Mouse (Mus musculus) embryo, embryonic 10 days (tissue): ENCODE measurements at regions not wholly inside any gene's neighbourhood (a gene's known extent, or its start where the extent isn't known, plus 50 kb on each side); places are given as distances from the start of the nearest gene placed in this dataset.
A peak's percentile ranks its signal among the peaks of the same experiment; 100 is the strongest.

ENCODE experiments used
- DNase-seq: peaks from one replicate; pipeline ENCODE4 v3.0.0-alpha.2; 2015; ENCODE audit warnings: low spot score

- DNase-seq = no peak
These were observed 243.8 kb upstream of the Tprg start for GRCm38 (mm10) chr16:25042669-25043440.

DNA sequence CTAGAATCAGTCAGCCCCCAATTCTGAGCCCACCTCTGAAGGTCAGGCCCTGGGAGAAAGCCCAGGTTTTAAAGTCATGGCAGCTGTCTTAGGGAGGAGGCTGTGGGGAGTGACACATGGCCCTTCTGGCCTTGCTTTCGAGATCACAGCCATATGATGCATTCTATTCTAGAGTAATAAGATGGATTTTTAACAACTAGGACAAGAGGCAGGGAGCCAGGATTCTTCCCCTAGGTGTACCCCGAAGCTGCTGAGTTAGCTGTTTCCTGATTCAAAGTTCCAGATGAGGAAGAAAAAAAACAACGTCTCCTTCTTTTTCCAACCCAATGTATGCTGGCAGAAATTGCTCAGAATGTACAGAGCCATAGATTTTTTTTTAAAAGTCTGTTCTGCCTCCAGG lies 242.0 kb upstream of the Tprg start:
- DNase-seq = no peak

- DNase-seq = no peak
These were observed 238.9 kb upstream of the Tprg start for GRCm38 (mm10) chr16:25047726-25048125.

DNA sequence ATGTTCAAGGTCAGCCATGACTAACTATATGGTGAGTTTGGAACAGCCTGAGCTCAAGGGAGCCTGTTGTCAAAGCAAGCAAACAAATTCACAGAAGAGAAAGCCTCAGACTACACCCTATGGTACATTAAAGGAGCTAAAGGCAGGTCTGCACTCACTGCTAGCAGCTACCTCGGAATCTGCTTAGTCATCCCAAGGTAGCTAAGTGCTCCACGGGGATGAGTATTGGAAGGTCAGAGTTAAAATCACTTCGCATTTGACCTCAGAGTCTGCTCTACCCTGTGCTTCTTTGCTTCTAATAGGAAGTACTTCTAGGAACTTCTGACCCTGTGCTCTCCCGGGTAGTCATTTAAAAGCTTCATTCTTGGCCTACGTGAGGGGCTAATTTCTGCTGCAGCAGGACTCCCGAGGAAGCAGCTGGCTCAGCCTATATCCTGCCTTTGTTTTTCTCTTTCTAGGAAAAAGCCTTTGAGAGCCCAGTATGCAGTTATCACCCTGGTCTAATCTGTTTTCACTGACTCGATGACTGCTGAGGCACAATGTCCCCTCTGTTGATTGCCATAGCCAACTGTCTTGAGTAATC lies 236.6 kb upstream of the Tprg start:
- no peak for DNase-seq

DNA sequence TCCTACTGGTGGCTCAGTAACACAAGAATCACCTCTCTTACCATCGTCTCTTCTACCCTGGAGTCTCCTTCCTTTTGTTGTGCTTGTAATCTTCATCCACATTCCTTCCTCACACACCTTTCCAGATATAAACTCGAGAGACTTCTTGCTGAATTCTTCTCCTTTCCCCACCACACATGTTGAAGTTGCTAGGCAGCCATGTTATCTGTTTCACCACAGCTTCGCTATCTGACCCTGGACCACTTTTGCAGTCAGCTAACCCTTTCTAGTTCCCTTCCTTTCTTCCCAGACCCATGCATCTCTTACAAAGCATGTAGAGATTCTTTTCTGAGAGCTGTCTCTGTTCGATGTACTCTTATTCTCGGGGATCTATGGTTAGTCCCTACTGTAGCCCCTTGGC lies 235.6 kb upstream of the Tprg start:
- DNase-seq = no peak

GRCm38 (mm10) chr16:25052428-25052827 lies 234.2 kb upstream of the Tprg start:
- DNase-seq = no peak

GRCm38 (mm10) chr16:25052917-25053343 lies 233.7 kb upstream of the Tprg start:
- no peak for DNase-seq

DNA sequence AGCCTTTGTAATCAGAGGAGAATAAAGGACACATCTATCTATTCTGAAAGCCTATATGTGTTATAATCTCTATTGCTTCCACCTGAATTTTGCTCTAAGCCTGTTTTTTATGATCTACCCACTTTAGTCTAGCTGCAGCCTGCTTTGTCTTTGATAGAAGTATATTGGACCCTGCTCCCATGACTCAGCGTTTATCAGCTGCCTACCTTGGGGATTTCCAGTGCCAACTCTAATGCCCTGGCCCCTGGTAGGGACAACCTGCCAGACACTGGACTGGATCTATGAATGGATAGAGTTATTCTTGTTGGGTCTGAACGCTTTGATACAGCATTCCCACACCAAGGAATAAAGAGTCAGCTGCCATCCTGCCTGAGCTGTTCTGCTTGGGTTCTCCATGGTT lies 232.3 kb upstream of the Tprg start:
- no peak for DNase-seq

DNA sequence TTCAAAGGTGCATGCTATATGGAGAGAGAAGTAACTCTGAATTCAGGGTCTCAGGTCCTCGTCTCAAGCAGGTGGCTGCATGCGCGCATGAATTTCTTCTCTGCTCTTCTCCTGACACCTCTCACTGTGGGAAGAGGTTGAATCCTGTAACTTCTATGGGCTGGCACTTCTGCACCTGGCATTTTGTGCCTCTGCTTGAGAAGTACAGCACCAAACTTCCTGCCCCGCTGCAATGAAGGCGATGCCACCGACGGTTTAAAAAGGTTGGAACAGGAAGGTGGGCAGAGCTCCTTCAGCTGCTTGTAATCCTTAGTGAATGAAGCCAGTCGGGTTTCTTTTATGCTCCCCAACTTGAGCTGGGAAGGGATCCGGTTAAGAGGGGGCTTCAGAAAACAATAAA lies 231.2 kb upstream of the Tprg start:
- no peak for DNase-seq

- no peak for DNase-seq
These were observed 228.4 kb upstream of the Tprg start for GRCm38 (mm10) chr16:25058051-25058747.

- peak; percentile 86 for DNase-seq
These were observed 227.7 kb upstream of the Tprg start for GRCm38 (mm10) chr16:25058812-25059501.

- DNase-seq = peak; percentile 54
These were observed 227.1 kb upstream of the Tprg start for GRCm38 (mm10) chr16:25059504-25059992.

GRCm38 (mm10) chr16:25060266-25060665 lies 226.4 kb upstream of the Tprg start:
- DNase-seq = no peak

- no peak for DNase-seq
These were observed 225.0 kb upstream of the Tprg start for GRCm38 (mm10) chr16:25061631-25062030.

GRCm38 (mm10) chr16:25063981-25064380 lies 222.6 kb upstream of the Tprg start:
- DNase-seq = no peak

- DNase-seq = peak; percentile 90
These were observed 222.1 kb upstream of the Tprg start for GRCm38 (mm10) chr16:25064538-25064937.

GRCm38 (mm10) chr16:25066822-25067221 lies 219.8 kb upstream of the Tprg start:
- DNase-seq = peak; percentile 31

DNA sequence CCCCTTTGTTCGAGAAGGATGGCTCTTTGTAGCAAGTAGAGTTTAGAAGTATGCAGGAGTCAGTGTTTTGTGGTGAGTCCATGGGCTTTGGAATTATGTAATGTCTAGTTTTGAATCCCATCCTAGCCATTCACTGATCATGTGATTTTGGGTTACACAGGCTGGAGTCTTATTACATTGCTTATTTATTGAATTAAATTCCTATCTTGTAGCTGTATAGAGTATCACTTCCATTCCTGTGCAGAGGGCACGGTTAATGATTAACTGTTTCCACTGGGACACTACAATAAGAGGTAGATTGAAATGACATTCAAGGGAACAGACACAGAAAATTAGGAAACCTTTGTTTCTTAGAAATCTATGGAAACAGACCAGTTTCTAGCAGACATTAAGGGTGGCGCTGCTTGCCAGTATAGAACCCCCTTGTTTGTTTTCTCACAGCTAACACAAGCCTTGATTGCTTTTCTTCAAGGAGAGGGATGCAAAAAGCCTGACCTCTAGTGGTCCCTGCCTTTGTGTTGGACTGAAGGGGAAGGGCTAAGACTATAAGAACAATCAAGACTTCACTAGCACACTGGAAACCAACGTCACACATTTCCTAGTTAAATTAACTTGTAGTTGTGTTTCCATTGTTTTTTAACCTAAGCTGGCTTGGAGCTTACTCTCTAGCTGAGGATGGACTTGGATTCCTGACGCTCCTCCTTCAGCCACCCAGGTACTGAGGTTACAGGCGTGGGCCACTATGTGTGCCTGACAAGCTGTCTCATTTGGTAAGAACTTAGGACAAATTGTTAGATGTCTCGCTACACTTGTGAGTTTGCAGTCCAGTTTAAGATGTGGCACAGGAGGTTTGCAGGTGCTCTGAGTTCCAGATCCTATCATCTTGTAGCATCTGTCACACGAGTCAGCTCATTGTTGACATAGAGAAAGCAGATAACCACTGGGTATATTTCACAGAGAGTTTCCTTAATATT lies 219.1 kb upstream of the Tprg start:
- peak; percentile 72 for DNase-seq

- DNase-seq = no peak
These were observed 205.8 kb upstream of the Tprg start for GRCm38 (mm10) chr16:25080811-25081210.

GRCm38 (mm10) chr16:25083729-25084128 lies 202.9 kb upstream of the Tprg start:
- DNase-seq = no peak
